Comparison of ENCODE assay signal across 34 mouse cellular contexts in genomic region chr1:65204299-65204698, GRCm38 (mm10).
"Had no signal": no experiment of that assay in that cellular context is flagged by ENCODE, and none has a peak within 500 bp of the region (broad histone marks: within the 10 kb centered on the region; RNA-seq: fewer than 3 reads in every experiment).

No protein-coding gene starts in this region.

- H3K27me3 ChIP-seq: heart, embryonic 12.5 days; heart, embryonic 13.5 days; heart, embryonic 15.5 days; hindbrain, embryonic 12.5 days; hindbrain, embryonic 13.5 days; hindbrain, embryonic 15.5 days; intestine, embryonic 15.5 days; kidney, embryonic 15.5 days had no signal

- H3K9ac ChIP-seq: heart, embryonic 12.5 days; heart, embryonic 13.5 days; heart, embryonic 15.5 days; hindbrain, embryonic 12.5 days; hindbrain, embryonic 13.5 days; hindbrain, embryonic 14.5 days; hindbrain, embryonic 15.5 days; intestine, embryonic 15.5 days; kidney, embryonic 15.5 days had no signal

- H3K27ac ChIP-seq: heart, embryonic 10.5 days; heart, embryonic 13.5 days; heart, embryonic 15.5 days; hindbrain, embryonic 10.5 days; hindbrain, embryonic 12.5 days; hindbrain, embryonic 13.5 days; hindbrain, embryonic 14.5 days; hindbrain, embryonic 15.5 days; hindbrain, postnatal 0 days; intestine, embryonic 15.5 days; kidney, embryonic 15.5 days; kidney, postnatal 0 days; layer of hippocampus, adult 2 months had no signal

- H3K9me3 ChIP-seq: heart, embryonic 10.5 days; heart, embryonic 13.5 days; heart, embryonic 15.5 days; hindbrain, embryonic 12.5 days; hindbrain, embryonic 13.5 days; hindbrain, embryonic 15.5 days; intestine, embryonic 15.5 days; kidney, embryonic 15.5 days had no signal

- H3K4me1 ChIP-seq: heart, embryonic 10.5 days; heart, embryonic 12.5 days; heart, embryonic 13.5 days; heart, embryonic 15.5 days; hindbrain, embryonic 10.5 days; hindbrain, embryonic 12.5 days; hindbrain, embryonic 13.5 days; hindbrain, embryonic 15.5 days; intestine, embryonic 15.5 days; kidney, embryonic 15.5 days had no signal

- H3K4me3 ChIP-seq: heart, embryonic 10.5 days; heart, embryonic 12.5 days; heart, embryonic 13.5 days; heart, embryonic 15.5 days; hindbrain, embryonic 10.5 days; hindbrain, embryonic 12.5 days; hindbrain, embryonic 13.5 days; hindbrain, embryonic 15.5 days; intestine, embryonic 15.5 days; kidney, embryonic 15.5 days; layer of hippocampus, adult 2 months had no signal

- DNase-seq: heart, postnatal 10 days; heart, postnatal 14 days; heart, postnatal 36 days; heart, postnatal 4 days; kidney, adult 11 months; kidney, adult 18-20 months; kidney, adult 2 months; kidney, adult 8-10 months; kidney, adult 9 months; kidney, postnatal 10 days; kidney, postnatal 14 days; kidney, postnatal 25 days; kidney, postnatal 36 days; kidney, postnatal 4 days; layer of hippocampus, adult 9-11 months; layer of hippocampus, postnatal 36 days had no signal

- ATAC-seq: hindbrain, embryonic 16.5 days; hindbrain, postnatal 0 days; inflammation-experienced regulatory T-cells, adult 6 months; intestine, embryonic 15.5 days; intestine, embryonic 16.5 days; intestine, postnatal 0 days had no signal
